Mouse (Mus musculus) ES-E14 (cell line): Measurements from ENCODE around the gene Pigh. TPM values are rescaled to one million over a fixed set of nuclear protein-coding genes. Genes with fewer than 3 reads are reported as not detected.

Source experiments
- DNase-seq: peaks from one replicate; pipeline ENCODE4 v3.0.0-alpha.2; 2013; ENCODE audit warnings: low read depth, low spot score
- H3K27ac ChIP-seq: 2 replicates; pipeline ENCODE4 v1.5.1; 2012; ENCODE audit warnings: low read depth, mild to moderate bottlenecking, low read length, moderate library complexity, mixed read lengths; ENCODE audit not compliant: poor library complexity, insufficient read depth, severe bottlenecking
- H3K36me3 ChIP-seq: 2 replicates; pipeline ENCODE4 v1.6.1; 2012; ENCODE audit warnings: mild to moderate bottlenecking, low read length, moderate library complexity, mixed read lengths; ENCODE audit not compliant: control insufficient read depth, poor library complexity, insufficient read depth, severe bottlenecking
- H3K4me1 ChIP-seq, 2 experiments: fragments of 150-350 bp in 1 of 2; sonication (generic) in 1 of 2; 2 replicates each; pipeline ENCODE4 v1.6.1; 2012; ENCODE audit warnings: low read length in 2 of 2, mild to moderate bottlenecking in 1 of 2, mixed read lengths in 1 of 2; ENCODE audit not compliant: control insufficient read depth in 2 of 2, insufficient read depth in 2 of 2, poor library complexity in 1 of 2
- H3K4me3 ChIP-seq, 2 experiments: fragments of 150-350 bp in 1 of 2; sonication (generic) in 1 of 2; 2 replicates each; pipeline ENCODE4 v1.5.1; 2012; ENCODE audit warnings: low read length in 2 of 2, low read depth in 1 of 2, mild to moderate bottlenecking in 1 of 2, mixed read lengths in 1 of 2; ENCODE audit not compliant: insufficient read depth in 1 of 2, poor library complexity in 1 of 2, severe bottlenecking in 1 of 2
- H3K9ac ChIP-seq: 2 replicates; pipeline ENCODE4 v1.6.1; 2012; ENCODE audit warnings: low read depth, mild to moderate bottlenecking, low read length, mixed read lengths; ENCODE audit not compliant: poor library complexity, insufficient read depth, severe bottlenecking
- H3K9me3 ChIP-seq: fragments of 150-350 bp; sonication (generic); 2 replicates; pipeline ENCODE4 v1.6.1; 2012; ENCODE audit warnings: low read depth, mild to moderate bottlenecking, low read length; ENCODE audit not compliant: control insufficient read depth, insufficient read depth
- CHD2 ChIP-seq: IDR thresholded peaks from 2 replicates; pipeline ENCODE4 v1.6.1; 2014; ENCODE audit warnings: mild to moderate bottlenecking, low read depth, low read length, inconsistent platforms
- HCFC1 ChIP-seq: IDR thresholded peaks from 2 replicates; pipeline ENCODE4 v1.6.1; 2012; ENCODE audit warnings: low read length, inconsistent platforms, borderline replicate concordance; ENCODE audit not compliant: insufficient read depth
- MAFK ChIP-seq: IDR thresholded peaks from 2 replicates; pipeline ENCODE4 v1.6.1; 2014; ENCODE audit warnings: mild to moderate bottlenecking, low read depth, low read length, inconsistent platforms; ENCODE audit not compliant: insufficient read depth
- ZC3H11A ChIP-seq: IDR thresholded peaks from 2 replicates; pipeline ENCODE4 v1.6.1; 2012; ENCODE audit warnings: low read depth, mild to moderate bottlenecking, inconsistent platforms, low read length, borderline replicate concordance
- ZNF384 ChIP-seq: IDR thresholded peaks from 2 replicates; pipeline ENCODE4 v1.6.1; 2012; ENCODE audit warnings: low read depth, low read length, inconsistent platforms
- in situ Hi-C, 2 experiments: fragments of 600-800 bp; cut with MboI; formaldehyde crosslinking; loops; one replicate each; pipeline ENCODE4 v1.15.1; 2025; ENCODE audit warnings: low sequenced_read_pairs in 2 of 2, inconsistent platforms in 1 of 2; ENCODE audit not compliant: unreplicated experiment in 2 of 2
- total RNA-seq: library from RNA; depleted of rRNA; stranded (reverse); fragments of 300-350 nt; gene quantifications from 2 replicates; pipeline ENCODE4 v1.2.3, GENCODE M21; 2012

The Pigh gene
- total RNA-seq, 1 experiment, result 17.0 TPM

- no peaks in the 10 kb centered on the region for H3K36me3 ChIP-seq
- H3K9ac ChIP-seq, result no peak overlapping the region
- no peaks in the 10 kb centered on the region for H3K9me3 ChIP-seq
- no peaks in the 10 kb centered on the region for H3K4me1 ChIP-seq
- in situ Hi-C loops, result no loop called here
- peak overlapping the region in 1 of 2 experiments; percentile 78; a peak in 1 of 4 replicates for H3K4me3 ChIP-seq
- no peak for DNase-seq
- H3K27ac ChIP-seq, result no peak overlapping the region
- no peak for TF ChIP-seq ZC3H11A
- TF ChIP-seq CHD2, result no peak
- no peak for TF ChIP-seq ZNF384
- TF ChIP-seq MAFK, result no peak
- no peak for TF ChIP-seq HCFC1
These were observed 42.4 kb upstream of the Pigh start for GRCm38 (mm10) chr12:79131706-79132460.

- in situ Hi-C loops, result no loop called here
- Histone ChIP-seq H3K4me1 (no peaks in the 10 kb centered on the region), H3K27ac (no peak overlapping the region), H3K9ac (no peak overlapping the region), H3K36me3 (no peaks in the 10 kb centered on the region), H3K9me3 (no peaks in the 10 kb centered on the region), H3K4me3 (peak overlapping the region; percentile 67 to 78)
- DNase-seq, result no peak
- TF ChIP-seq HCFC1, result no peak
- TF ChIP-seq ZC3H11A, result no peak
- TF ChIP-seq MAFK, result no peak
- TF ChIP-seq ZNF384, result no peak
These were observed 41.8 kb upstream of the Pigh start for GRCm38 (mm10) chr12:79131178-79131675.

- Histone ChIP-seq H3K36me3 (no peaks in the 10 kb centered on the region), H3K9ac (peak within 1 kb of the TSS; percentile 25; the same call in 1 of the 2 replicates), H3K4me1 (no peaks in the 10 kb centered on the region), H3K4me3 (peak within 1 kb of the TSS; percentile 67 to 78), H3K9me3 (no peaks in the 10 kb centered on the region), H3K27ac (no peak within 1 kb of the TSS)
- in situ Hi-C loops, result no loop called here
- peak; percentile 77 for DNase-seq
- TF ChIP-seq ZC3H11A, result no peak
- no peak for TF ChIP-seq HCFC1
- no peak for TF ChIP-seq ZNF384
- no peak for TF ChIP-seq CHD2
- TF ChIP-seq MAFK, result no peak
These were observed 41.1 kb upstream of the Pigh start, which contains the start of gene Arg2 for GRCm38 (mm10) chr12:79130299-79131177. Gene Arg2, plus strand, starts transcription at chr12:79130777.

- Histone ChIP-seq H3K36me3 (no peaks in the 10 kb centered on the region), H3K4me1 (no peaks in the 10 kb centered on the region), H3K9ac (no peak overlapping the region), H3K4me3 (no peak overlapping the region), H3K9me3 (no peaks in the 10 kb centered on the region), H3K27ac (no peak overlapping the region)
- no peak for DNase-seq
- TF ChIP-seq MAFK (no peak), HCFC1 (no peak), ZNF384 (no peak), CHD2 (no peak), ZC3H11A (no peak)
- in situ Hi-C loops, result loop anchor here in 1 of 2 experiments (25.0 kb wide), 1 partner anchor 1086 kb away; no protein-coding TSS in a partner anchor
These were observed 33.4 kb upstream of the Pigh start for GRCm38 (mm10) chr12:79122820-79123219.
